Mouse (Mus musculus): Measurements from ENCODE around the gene Lipf.

The Lipf gene

GRCm38 (mm10) chr19:33960887-33961286 is at the start of gene Lipf:
Gene Lipf, plus strand, starts transcription at chr19:33961187.
- DNase-seq (ENCODE audit: low read depth, low spot score), result no peak

DNA sequence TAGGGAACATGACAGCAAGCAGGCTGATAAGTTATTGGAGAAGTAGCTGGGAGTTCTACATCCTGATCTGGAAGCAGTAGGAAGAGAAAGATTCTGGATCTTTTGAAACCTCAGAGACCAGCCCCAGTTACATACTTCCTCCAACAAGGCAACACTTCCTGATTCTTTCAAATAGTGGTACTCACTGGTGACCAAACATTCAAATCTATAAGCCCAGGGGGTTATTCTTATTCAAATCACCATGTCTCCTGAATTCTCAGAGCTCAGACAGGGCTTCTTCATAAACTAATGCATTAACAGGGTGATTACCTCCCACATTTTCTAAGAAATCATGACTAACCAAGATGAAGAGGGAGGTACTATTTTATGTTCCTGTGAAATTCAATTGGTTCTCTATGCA is 36.9 kb upstream of the Lipf start:
- no peak for DNase-seq (ENCODE audit: low read depth, low spot score)

GRCm38 (mm10) chr19:33979007-33979406 is 18.0 kb downstream of the Lipf start:
- no peak for DNase-seq (ENCODE audit: low read depth, low spot score)

GRCm38 (mm10) chr19:33983043-33983442 is 22.1 kb downstream of the Lipf start:
- DNase-seq (ENCODE audit: low read depth, low spot score), result no peak

GRCm38 (mm10) chr19:34008002-34008401 is 47.0 kb downstream of the Lipf start, which contains the start of gene Lipk:
Gene Lipk, plus strand, starts transcription at chr19:34008290.
- DNase-seq (ENCODE audit: low read depth, low spot score), result no peak

DNA sequence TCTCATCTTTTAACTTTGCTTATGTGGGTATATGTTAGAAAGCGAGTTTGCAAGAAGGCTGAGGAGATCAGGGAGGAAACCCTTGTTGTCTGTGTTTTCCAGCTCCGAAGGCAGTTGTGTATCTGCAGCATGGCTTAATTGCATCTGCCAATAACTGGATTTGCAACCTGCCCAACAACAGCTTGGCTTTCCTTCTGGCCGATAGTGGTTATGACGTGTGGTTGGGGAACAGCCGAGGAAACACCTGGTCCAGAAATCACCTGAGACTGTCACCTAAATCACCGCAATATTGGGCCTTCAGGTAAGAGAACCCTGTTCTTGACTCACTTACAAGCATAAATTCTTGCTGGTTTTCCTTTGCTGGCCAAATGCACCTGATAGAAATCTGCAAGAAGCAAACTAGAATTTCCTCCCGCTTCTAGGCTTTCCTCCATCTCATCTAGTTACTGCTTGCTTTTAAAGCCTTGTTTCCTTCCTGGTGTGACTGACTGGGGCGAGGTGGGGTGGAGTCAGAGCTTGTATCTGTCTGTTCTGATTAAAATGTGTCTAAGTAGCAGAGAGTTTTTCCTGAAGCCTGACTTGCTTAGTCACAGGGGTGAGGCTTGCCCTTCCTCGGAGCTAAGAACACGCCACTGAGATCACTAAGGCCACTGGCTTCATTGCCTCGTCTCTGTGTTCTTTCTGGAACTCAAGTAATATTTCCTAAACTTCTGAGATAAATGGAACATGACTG is 60.6 kb downstream of the Lipf start:
- DNase-seq (ENCODE audit: low read depth, low spot score), result no peak

GRCm38 (mm10) chr19:34022759-34023158 is 61.8 kb downstream of the Lipf start:
- peak; percentile 1 for DNase-seq (ENCODE audit: low read depth, low spot score)

All from retina, postnatal 7 days (tissue).